Mouse (Mus musculus): ENCODE measurements around the gene Cgn. TPM values are rescaled to one million over a fixed set of nuclear protein-coding genes. Genes with fewer than 3 reads are reported as not detected.
A peak's percentile ranks its signal among the peaks of the same experiment; 100 is the strongest.

Cgn gene
- total and polyA plus RNA-seq, 3 experiments, result 0.04 to 0.86 TPM; not detected in 1

DNA sequence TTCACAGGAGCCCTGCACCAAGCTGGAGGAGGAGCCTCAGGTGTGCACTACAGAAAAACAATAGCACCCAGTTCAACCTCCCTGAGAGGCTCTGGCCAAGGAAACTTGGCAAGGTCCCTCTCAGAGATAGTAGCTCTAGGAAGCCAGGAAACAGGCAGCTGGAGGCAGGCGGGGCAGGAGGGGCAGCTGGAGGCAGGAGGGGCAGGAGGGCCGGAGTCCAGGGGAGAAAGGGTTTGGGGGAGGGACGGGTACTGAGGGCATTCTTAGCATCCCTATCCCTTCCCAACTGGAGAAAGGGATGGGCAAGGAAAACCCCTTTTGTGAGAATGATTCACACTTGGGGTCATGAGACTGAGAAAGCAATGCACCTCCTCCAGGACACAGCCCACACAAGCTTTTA is 4.9 kb downstream of the Cgn start:
- peaks cover 8 to 10% of the 10 kb centered on the region in 2 experiments for H3K27me3 ChIP-seq (ENCODE audit: control insufficient read depth in 1 of 2, insufficient read depth in 2 of 2, low read length in 2 of 2)

DNA sequence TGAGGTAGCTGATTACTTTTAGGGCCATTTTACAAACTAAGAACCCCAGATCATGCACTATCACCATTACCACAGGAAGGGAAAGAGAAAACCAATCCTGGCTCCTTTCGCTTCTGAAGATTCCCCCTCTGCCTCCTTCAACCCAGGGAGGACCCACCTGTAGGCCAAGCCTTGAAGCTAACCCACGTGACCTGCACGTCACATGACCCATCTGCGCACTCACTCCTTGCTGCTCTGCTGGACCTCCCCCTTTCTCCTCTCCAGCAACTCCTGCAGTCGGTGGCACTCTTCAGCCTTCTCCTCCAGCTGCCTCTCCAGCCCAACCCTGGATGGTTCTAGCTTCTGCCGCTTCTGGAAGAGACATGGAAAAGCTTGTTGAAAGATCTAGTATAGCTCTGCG is 10.4 kb downstream of the Cgn start:
- no peak overlapping the region for H3K9ac ChIP-seq (ENCODE audit: control insufficient read depth, low read depth, low read length, poor library complexity, severe bottlenecking)
- TF ChIP-seq USF2 (IDR thresholded peaks at IDR 0.05; ENCODE audit: borderline replicate concordance in 1 of 2, insufficient read depth in 1 of 2, low read depth in 1 of 2, low read length in 2 of 2) (peak in 1 of 2 experiments; percentile 22; a peak in 1 of 4 replicates), ZMIZ1 (IDR thresholded peaks at IDR 0.05; ENCODE audit: low read depth, low read length) (no peak), TCF12 (IDR thresholded peaks at IDR 0.05; ENCODE audit: low read depth, low read length) (no peak), USF1 (IDR thresholded peaks at IDR 0.05; ENCODE audit: low read depth, low read length) (peak; percentile 72), CHD2 (IDR thresholded peaks at IDR 0.05; ENCODE audit: low read length) (no peak), ZKSCAN1 (IDR thresholded peaks at IDR 0.05; ENCODE audit: low read depth, low read length) (no peak), RAD21 (IDR thresholded peaks at IDR 0.05; ENCODE audit: low read depth, low read length) (no peak), NELFE (IDR thresholded peaks at IDR 0.05; ENCODE audit: low read depth, low read length) (no peak), MAX (IDR thresholded peaks at IDR 0.05; ENCODE audit: low read length) (no peak)
- no peaks in the 10 kb centered on the region for H3K4me1 ChIP-seq (ENCODE audit: control insufficient read depth in 1 of 2, insufficient read depth in 2 of 2, low read length in 2 of 2)
- H3K9me3 ChIP-seq (replicated peaks; ENCODE audit: insufficient read depth, low read length), result no peaks in the 10 kb centered on the region
- no peak overlapping the region for H3K4me3 ChIP-seq (ENCODE audit: control insufficient read depth in 1 of 2, insufficient read depth in 1 of 2, low read depth in 2 of 2, low read length in 2 of 2)
- H3K79me2 ChIP-seq (ENCODE audit: control insufficient read depth, insufficient read depth, low read length, poor library complexity), result no peaks in the 10 kb centered on the region
- DNase-seq (ENCODE audit: low read depth, low spot score), result no peak
- no peaks in the 10 kb centered on the region for H3K36me3 ChIP-seq (ENCODE audit: control insufficient read depth in 1 of 2, insufficient read depth in 2 of 2, low read length in 2 of 2)
- H3K27ac ChIP-seq (ENCODE audit: control insufficient read depth, low read depth, low read length), result no peak overlapping the region
- H3K27me3 ChIP-seq (ENCODE audit: control insufficient read depth in 1 of 2, insufficient read depth in 2 of 2, low read length in 2 of 2), result peaks cover 15 to 34% of the 10 kb centered on the region in 2 experiments

More for the DNA sequence above, 4.9 kb downstream of the Cgn start:
- Histone ChIP-seq H3K36me3 (ENCODE audit: control insufficient read depth in 1 of 2, insufficient read depth in 2 of 2, low read length in 2 of 2) (no peaks in the 10 kb centered on the region), H3K4me1 (ENCODE audit: control insufficient read depth in 1 of 2, insufficient read depth in 2 of 2, low read length in 2 of 2) (peaks cover 0 to 5% of the 10 kb centered on the region in 2 experiments; a peak in 2 of 4 replicates), H3K9ac (ENCODE audit: control insufficient read depth, low read depth, low read length, poor library complexity, severe bottlenecking) (no peak overlapping the region), H3K79me2 (ENCODE audit: control insufficient read depth, insufficient read depth, low read length, poor library complexity) (no peaks in the 10 kb centered on the region), H3K9me3 (replicated peaks; ENCODE audit: insufficient read depth, low read length) (no peaks in the 10 kb centered on the region), H3K4me3 (ENCODE audit: control insufficient read depth in 1 of 2, insufficient read depth in 1 of 2, low read depth in 2 of 2, low read length in 2 of 2) (no peak overlapping the region), H3K27ac (ENCODE audit: control insufficient read depth, low read depth, low read length) (no peak overlapping the region)
- no peak for TF ChIP-seq POLR2AphosphoS5 (IDR thresholded peaks at IDR 0.05; ENCODE audit: borderline replicate concordance, low read depth, low read length)
- TF ChIP-seq TBP (IDR thresholded peaks at IDR 0.05; ENCODE audit: low read depth, low read length), result no peak
- TF ChIP-seq GABPA (IDR thresholded peaks at IDR 0.05; ENCODE audit: low read depth, low read length), result no peak
- TF ChIP-seq USF1 (IDR thresholded peaks at IDR 0.05; ENCODE audit: low read depth, low read length), result no peak
- TF ChIP-seq NELFE (IDR thresholded peaks at IDR 0.05; ENCODE audit: low read depth, low read length), result no peak
- TF ChIP-seq BHLHE40 (IDR thresholded peaks at IDR 0.05; ENCODE audit: borderline replicate concordance, low read depth, low read length), result no peak
- TF ChIP-seq TCF12 (IDR thresholded peaks at IDR 0.05; ENCODE audit: low read depth, low read length), result no peak
- TF ChIP-seq CTCF (IDR thresholded peaks at IDR 0.05 in 2 of 3, conservative IDR thresholded peaks at IDR 0.05 in 1 of 3; ENCODE audit: control insufficient read depth in 1 of 3, insufficient read depth in 1 of 3, low read depth in 2 of 3, low read length in 3 of 3, poor library complexity in 1 of 3, severe bottlenecking in 1 of 3), result no peak
- no peak for TF ChIP-seq CHD2 (IDR thresholded peaks at IDR 0.05; ENCODE audit: low read length)
- no peak for TF ChIP-seq SMC3 (IDR thresholded peaks at IDR 0.05; ENCODE audit: low read depth, low read length)
- no peak for TF ChIP-seq ZC3H11A (IDR thresholded peaks at IDR 0.05; ENCODE audit: low read depth, low read length)
- no peak for TF ChIP-seq MAZ (IDR thresholded peaks at IDR 0.05; ENCODE audit: low read depth, low read length)
- no peak for TF ChIP-seq MAFK (IDR thresholded peaks at IDR 0.05; ENCODE audit: borderline replicate concordance, low read depth, low read length)
- no peak for TF ChIP-seq MEF2A (IDR thresholded peaks at IDR 0.05; ENCODE audit: extremely low read depth, insufficient replicate concordance, low read depth, low read length, poor library complexity, severe bottlenecking)
- no peak for TF ChIP-seq GATA1 (IDR thresholded peaks at IDR 0.05; ENCODE audit: low read depth, low read length)
- TF ChIP-seq RAD21 (IDR thresholded peaks at IDR 0.05; ENCODE audit: low read depth, low read length), result no peak
- TF ChIP-seq TAL1 (IDR thresholded peaks at IDR 0.05; ENCODE audit: low read length), result no peak
- no peak for TF ChIP-seq POLR2A (IDR thresholded peaks at IDR 0.05; ENCODE audit: control insufficient read depth in 1 of 2, insufficient read depth in 1 of 2, low read depth in 1 of 2, low read length in 2 of 2, poor library complexity in 1 of 2)
- no peak for TF ChIP-seq E2F4 (IDR thresholded peaks at IDR 0.05; ENCODE audit: borderline replicate concordance, low read depth, low read length)
- DNase-seq (ENCODE audit: low read depth, low spot score), result no peak
